ENCODE assay signal across 8 mouse cellular contexts in genomic region chr19:12794056-12795044, GRCm38 (mm10). TPM values are rescaled to one million over a fixed set of nuclear protein-coding genes. Genes with fewer than 3 reads are reported as not detected.
A peak's percentile ranks its signal among the peaks of the same experiment; 100 is the strongest.
DNase-seq lines count a peak whose midpoint lies in the region; ATAC-seq and TF ChIP-seq lines count a peak whose summit lies in the region.

No protein-coding gene starts in this region.

- intact Hi-C loops in left cerebral cortex, postnatal 10 days (cut with DNase I): loop anchor here (5.0 kb wide), 2 partner anchors 72 to 782 kb away; no protein-coding TSS in a partner anchor

- peak; percentile 26 for ATAC-seq in activated CD4-positive, CD25-positive, alpha-beta regulatory T cell, adult 4 months
- peak; percentile 29 for ATAC-seq in inflammation-experienced regulatory T-cells, adult 6 months
- peak; percentile 66 for ATAC-seq in megakaryocyte-erythroid progenitor cell, adult 5-6 weeks (replicated peaks; ENCODE audit: low FRiP score, low TSS enrichment, poor library complexity, severe bottlenecking)

- TF ChIP-seq POLR2A in cortical plate, adult 2 months (IDR thresholded peaks at IDR 0.05; ENCODE audit: extremely low read depth, insufficient read depth, low read length): peak; percentile 50; the same call in 1 of the 2 replicates

- peak; percentile 27; the same call in 1 of the 2 replicates for TF ChIP-seq CTCF in cortical plate, adult 2 months (IDR thresholded peaks at IDR 0.05; ENCODE audit: extremely low read depth, insufficient read depth, low read length)

- peak overlapping the region; percentile 87 for H3K4me3 ChIP-seq in cortical plate, adult 2 months (ENCODE audit: insufficient read depth, low read length)

- no peaks in the 10 kb centered on the region; the same call in 1 of the 2 replicates for H3K4me1 ChIP-seq in cortical plate, adult 2 months (ENCODE audit: control insufficient read depth, insufficient read depth, low read length)

- peak; percentile 95 for DNase-seq in gastrocnemius, postnatal 10 days
- peak; percentile 89 to 97 for DNase-seq in left cerebral cortex, postnatal 10 days (ENCODE audit: extremely low spot score in 1 of 2, low spot score in 2 of 2)
- peak; percentile 95 for DNase-seq in right cerebral cortex, postnatal 25 days
- DNase-seq in urinary bladder, postnatal 4 days (ENCODE audit: low spot score in 2 of 2): peak; percentile 89 to 96

- peak overlapping the region; percentile 100 for H3K27ac ChIP-seq in cortical plate, adult 2 months (ENCODE audit: insufficient read depth, low read length)

RNA-seq across cellular contexts. Expression of gene Zfp91, which starts 1.6 kb away (rescaled TPM):
- polyA plus RNA-seq in activated CD4-positive, CD25-positive, alpha-beta regulatory T cell, adult 4 months (2017; shearing (Covaris generic)): 10 to 100 TPM; 17.1 to 17.2 TPM
- 51.3 and 55.9 TPM in 2 replicates for polyA plus RNA-seq in cortical plate, adult 2 months (2012; rRNA removed)
- total RNA-seq in gastrocnemius, postnatal 10 days (2021): 10 to 100 TPM; 68.7 to 69.4 TPM
- polyA plus RNA-seq in inflammation-experienced regulatory T-cells, adult 6 months (2017; shearing (Covaris generic)): 10 to 100 TPM; 17.7 to 22.3 (median 19.1) TPM
- total RNA-seq in left cerebral cortex, postnatal 10 days (2021): 10 to 100 TPM; 73.3 to 74.1 TPM
- total RNA-seq in megakaryocyte-erythroid progenitor cell, adult 5-6 weeks (2014; fragmentation: Nextera tagmentation): 62.4 and 66.6 TPM in 2 replicates
- total RNA-seq in megakaryocyte-erythroid progenitor cell, adult 5-6 weeks (2017): 105 and 123 TPM in 2 replicates

RNA-seq across cellular contexts. Expression of gene Lpxn, which starts 1.6 kb away (rescaled TPM):
- polyA plus RNA-seq in activated CD4-positive, CD25-positive, alpha-beta regulatory T cell, adult 4 months (2017; shearing (Covaris generic)): 100 to 1,000 TPM; 242 to 258 TPM
- polyA plus RNA-seq in cortical plate, adult 2 months (2012; rRNA removed): 2.6 TPM in 2 replicates
- total RNA-seq in gastrocnemius, postnatal 10 days (2021): 1 to 10 TPM in 1 of 2 experiments, under 1 TPM in 1; 0.85 to 1.1 TPM
- polyA plus RNA-seq in inflammation-experienced regulatory T-cells, adult 6 months (2017; shearing (Covaris generic)): 100 to 1,000 TPM; 257 to 302 (median 261) TPM
- 1 to 10 TPM; 1.1 to 1.5 TPM for total RNA-seq in left cerebral cortex, postnatal 10 days (2021)
- 0.50 and 0.64 TPM in 2 replicates for total RNA-seq in megakaryocyte-erythroid progenitor cell, adult 5-6 weeks (2014; fragmentation: Nextera tagmentation)
- total RNA-seq in megakaryocyte-erythroid progenitor cell, adult 5-6 weeks (2017): 0.80 and 3.6 TPM in 2 replicates

RNA-seq across cellular contexts. Expression of gene Cntf, which starts 28.9 kb away (rescaled TPM):
- polyA plus RNA-seq in activated CD4-positive, CD25-positive, alpha-beta regulatory T cell, adult 4 months (2017; shearing (Covaris generic)): 1 to 10 TPM; 2.1 to 3.0 TPM
- 2.1 and 3.2 TPM in 2 replicates for polyA plus RNA-seq in cortical plate, adult 2 months (2012; rRNA removed)
- total RNA-seq in gastrocnemius, postnatal 10 days (2021): 1 to 10 TPM; 4.4 to 4.6 TPM
- 1 to 10 TPM; 2.4 to 4.2 (median 3.7) TPM for polyA plus RNA-seq in inflammation-experienced regulatory T-cells, adult 6 months (2017; shearing (Covaris generic))
- 1 to 10 TPM; 1.2 to 2.6 TPM for total RNA-seq in left cerebral cortex, postnatal 10 days (2021)
- 7.3 and 13.5 TPM in 2 replicates for total RNA-seq in megakaryocyte-erythroid progenitor cell, adult 5-6 weeks (2014; fragmentation: Nextera tagmentation)
- 1.3 and 2.1 TPM in 2 replicates for total RNA-seq in megakaryocyte-erythroid progenitor cell, adult 5-6 weeks (2017)

RNA-seq across cellular contexts. Expression of gene Gm5244, which starts 52.1 kb away (rescaled TPM):
- not detected for polyA plus RNA-seq in activated CD4-positive, CD25-positive, alpha-beta regulatory T cell, adult 4 months (2017; shearing (Covaris generic))
- polyA plus RNA-seq in cortical plate, adult 2 months (2012; rRNA removed): not detected in 2 replicates
- not detected for total RNA-seq in gastrocnemius, postnatal 10 days (2021)
- polyA plus RNA-seq in inflammation-experienced regulatory T-cells, adult 6 months (2017; shearing (Covaris generic)): under 1 TPM; 0.47 to 0.91 (median 0.54) TPM
- total RNA-seq in left cerebral cortex, postnatal 10 days (2021): not detected
- not detected in 2 replicates for total RNA-seq in megakaryocyte-erythroid progenitor cell, adult 5-6 weeks (2014; fragmentation: Nextera tagmentation)
- not detected in 2 replicates for total RNA-seq in megakaryocyte-erythroid progenitor cell, adult 5-6 weeks (2017)

Comparison
In these comparisons a context has a peak if more than half of its experiments do, and no peak if none do; other contexts are left out.
1. Peak in every context shown above with its lines: DNase-seq, ATAC-seq, H3K4me3 ChIP-seq and H3K27ac ChIP-seq.